Mouse (Mus musculus) spleen, postnatal 10 days (tissue): ENCODE results near the gene Zfp451.
"Not testable (repeated sequence)": the region's sequence is repeated elsewhere in the genome, so short reads cannot be mapped to it uniquely, and the experiment has no call there.

Experiments used
- DNase-seq, 2 experiments: peaks; one replicate each; pipeline ENCODE4 v3.0.0; 2021 to 2022; ENCODE audit warnings: low spot score in 2 of 2

The Zfp451 gene

GRCm38 (mm10) chr1:33757491-33758041 is 56.8 kb downstream of the Zfp451 start, which contains the start of gene Bag2:
Gene Bag2 (minus strand): TSS chr1:33757795.
- peak; percentile 73 to 77 for DNase-seq

GRCm38 (mm10) chr1:33757033-33757413 is 57.4 kb downstream of the Zfp451 start:
- DNase-seq: peak; percentile 31

- no peak for DNase-seq
Observed at GRCm38 (mm10) chr1:33756258-33757032, 58.0 kb downstream of the Zfp451 start.

- DNase-seq: peak in 1 of 2 experiments; percentile 28
Observed at GRCm38 (mm10) chr1:33755799-33756198, 58.6 kb downstream of the Zfp451 start.

GRCm38 (mm10) chr1:33754965-33755735 is 59.2 kb downstream of the Zfp451 start:
- peak; percentile 45 to 60 for DNase-seq

GRCm38 (mm10) chr1:33754089-33754488 is 60.3 kb downstream of the Zfp451 start:
- no peak for DNase-seq

GRCm38 (mm10) chr1:33751283-33751682 is 63.1 kb downstream of the Zfp451 start:
- DNase-seq: no peak

GRCm38 (mm10) chr1:33749709-33750108 is 64.7 kb downstream of the Zfp451 start:
- not testable (repeated sequence) for DNase-seq

- DNase-seq: no peak
Observed at GRCm38 (mm10) chr1:33749109-33749508, 65.3 kb downstream of the Zfp451 start.

GRCm38 (mm10) chr1:33745901-33746300 is 68.5 kb downstream of the Zfp451 start:
- no peak for DNase-seq

- not testable (repeated sequence) for DNase-seq
Observed at GRCm38 (mm10) chr1:33744815-33745214, 69.6 kb downstream of the Zfp451 start.

- DNase-seq: peak in 1 of 2 experiments; percentile 61
Observed at GRCm38 (mm10) chr1:33742903-33743302, 71.5 kb downstream of the Zfp451 start.

GRCm38 (mm10) chr1:33739302-33739701 is 75.1 kb downstream of the Zfp451 start:
- DNase-seq: peak; percentile 70 to 90

GRCm38 (mm10) chr1:33738681-33739278 is 75.6 kb downstream of the Zfp451 start:
- DNase-seq: no peak

- DNase-seq: no peak
Observed at GRCm38 (mm10) chr1:33738281-33738680, 76.1 kb downstream of the Zfp451 start.

GRCm38 (mm10) chr1:33734001-33734685 is 80.3 kb downstream of the Zfp451 start:
- DNase-seq: no peak

- no peak for DNase-seq
Observed at GRCm38 (mm10) chr1:33733044-33733443, 81.4 kb downstream of the Zfp451 start.

GRCm38 (mm10) chr1:33725086-33725485 is 89.3 kb downstream of the Zfp451 start:
- DNase-seq: no peak

- DNase-seq: no peak
Observed at GRCm38 (mm10) chr1:33724516-33724915, 89.9 kb downstream of the Zfp451 start.

- no peak for DNase-seq
Observed at GRCm38 (mm10) chr1:33721020-33721419, 93.4 kb downstream of the Zfp451 start.

- DNase-seq: no peak
Observed at GRCm38 (mm10) chr1:33720231-33720630, 94.2 kb downstream of the Zfp451 start.
